Mouse (Mus musculus): Measurements from ENCODE around the gene Zbtb8b. TPM values are rescaled to one million over a fixed set of nuclear protein-coding genes. Genes with fewer than 3 reads are reported as not detected.

The Zbtb8b gene
- polyA plus RNA-seq, 1 experiment from 2014 or later: 3.7 TPM

GRCm38 (mm10) chr4:129455265-129455664 is 14.6 kb upstream of the Zbtb8b start:
- ATAC-seq (replicated peaks; ENCODE audit: low FRiP score, low read depth) (peak; percentile 71; the same call in 1 of the 2 replicates), DNase-seq (ENCODE audit: low spot score) (peak; percentile 95)
- no peak overlapping the region for H3K27ac ChIP-seq
- 2% methylated on average over 5 of the region's 5 CpGs for WGBS
- H3K4me2 ChIP-seq (ENCODE audit: low read length): no peak overlapping the region
- no peaks in the 10 kb centered on the region for H3K9me3 ChIP-seq (replicated peaks; ENCODE audit: low read length)
- H3K9ac ChIP-seq (ENCODE audit: low read depth, low read length): no peak overlapping the region
- H3K4me3 ChIP-seq (replicated peaks; ENCODE audit: low read depth, low read length): no peak overlapping the region
- H3K27me3 ChIP-seq (ENCODE audit: insufficient read depth, low read length): no peaks in the 10 kb centered on the region
- H3K36me3 ChIP-seq (ENCODE audit: insufficient read depth, low read length): no peaks in the 10 kb centered on the region
- H3K4me1 ChIP-seq (replicated peaks; ENCODE audit: insufficient read depth, low read length): no peaks in the 10 kb centered on the region
- peak; percentile 97 for TF ChIP-seq CTCF (IDR thresholded peaks at IDR 0.05; ENCODE audit: low read depth)

- Histone ChIP-seq H3K27ac (no peak overlapping the region), H3K4me1 (replicated peaks; ENCODE audit: insufficient read depth, low read length) (no peaks in the 10 kb centered on the region), H3K36me3 (ENCODE audit: insufficient read depth, low read length) (no peaks in the 10 kb centered on the region), H3K9ac (ENCODE audit: low read depth, low read length) (no peak overlapping the region), H3K4me2 (ENCODE audit: low read length) (no peak overlapping the region), H3K27me3 (ENCODE audit: insufficient read depth, low read length) (no peaks in the 10 kb centered on the region), H3K4me3 (replicated peaks; ENCODE audit: low read depth, low read length) (no peak overlapping the region), H3K9me3 (replicated peaks; ENCODE audit: low read length) (no peaks in the 10 kb centered on the region)
- WGBS: 77% methylated on average over 15 of the region's 15 CpGs
- no peak for TF ChIP-seq CTCF (IDR thresholded peaks at IDR 0.05; ENCODE audit: low read depth)
- ATAC-seq (replicated peaks; ENCODE audit: low FRiP score, low read depth) (no peak), DNase-seq (ENCODE audit: low spot score) (no peak)
Observed at GRCm38 (mm10) chr4:129451471-129452169, 11.0 kb upstream of the Zbtb8b start.

GRCm38 (mm10) chr4:129450851-129451250 is 10.2 kb upstream of the Zbtb8b start:
- TF ChIP-seq CTCF (IDR thresholded peaks at IDR 0.05; ENCODE audit: low read depth): peak; percentile 38
- no peak overlapping the region for H3K9ac ChIP-seq (ENCODE audit: low read depth, low read length)
- no peaks in the 10 kb centered on the region for H3K27me3 ChIP-seq (ENCODE audit: insufficient read depth, low read length)
- H3K27ac ChIP-seq: no peak overlapping the region
- H3K9me3 ChIP-seq (replicated peaks; ENCODE audit: low read length): no peaks in the 10 kb centered on the region
- H3K4me3 ChIP-seq (replicated peaks; ENCODE audit: low read depth, low read length): no peak overlapping the region
- H3K4me1 ChIP-seq (replicated peaks; ENCODE audit: insufficient read depth, low read length): no peaks in the 10 kb centered on the region
- H3K4me2 ChIP-seq (ENCODE audit: low read length): no peak overlapping the region
- 58% methylated on average over 2 of the region's 2 CpGs for WGBS
- DNase-seq (ENCODE audit: low spot score) (no peak), ATAC-seq (replicated peaks; ENCODE audit: low FRiP score, low read depth) (no peak)
- no peaks in the 10 kb centered on the region for H3K36me3 ChIP-seq (ENCODE audit: insufficient read depth, low read length)

GRCm38 (mm10) chr4:129448713-129449112 is 8.1 kb upstream of the Zbtb8b start:
- Histone ChIP-seq H3K27me3 (ENCODE audit: insufficient read depth, low read length) (no peaks in the 10 kb centered on the region), H3K27ac (no peak overlapping the region), H3K36me3 (ENCODE audit: insufficient read depth, low read length) (no peaks in the 10 kb centered on the region), H3K9me3 (replicated peaks; ENCODE audit: low read length) (no peaks in the 10 kb centered on the region), H3K4me1 (replicated peaks; ENCODE audit: insufficient read depth, low read length) (no peaks in the 10 kb centered on the region), H3K4me2 (ENCODE audit: low read length) (no peak overlapping the region), H3K9ac (ENCODE audit: low read depth, low read length) (no peak overlapping the region), H3K4me3 (replicated peaks; ENCODE audit: low read depth, low read length) (no peak overlapping the region)
- WGBS: 91% methylated on average over 6 of the region's 6 CpGs
- TF ChIP-seq CTCF (IDR thresholded peaks at IDR 0.05; ENCODE audit: low read depth): no peak
- no peak for DNase-seq (ENCODE audit: low spot score)
- no peak for ATAC-seq (replicated peaks; ENCODE audit: low FRiP score, low read depth)

GRCm38 (mm10) chr4:129447778-129448563 is 7.3 kb upstream of the Zbtb8b start:
- no peaks in the 10 kb centered on the region for H3K27me3 ChIP-seq (ENCODE audit: insufficient read depth, low read length)
- DNase-seq (ENCODE audit: low spot score): no peak
- no peaks in the 10 kb centered on the region for H3K9me3 ChIP-seq (replicated peaks; ENCODE audit: low read length)
- H3K27ac ChIP-seq: no peak overlapping the region
- no peak overlapping the region for H3K9ac ChIP-seq (ENCODE audit: low read depth, low read length)
- no peak for TF ChIP-seq CTCF (IDR thresholded peaks at IDR 0.05; ENCODE audit: low read depth)
- no peaks in the 10 kb centered on the region for H3K36me3 ChIP-seq (ENCODE audit: insufficient read depth, low read length)
- H3K4me3 ChIP-seq (replicated peaks; ENCODE audit: low read depth, low read length): no peak overlapping the region
- H3K4me2 ChIP-seq (ENCODE audit: low read length): no peak overlapping the region
- no peak for ATAC-seq (replicated peaks; ENCODE audit: low FRiP score, low read depth)
- 79% methylated on average over 11 of the region's 11 CpGs for WGBS
- no peaks in the 10 kb centered on the region for H3K4me1 ChIP-seq (replicated peaks; ENCODE audit: insufficient read depth, low read length)

GRCm38 (mm10) chr4:129447360-129447759 is 6.7 kb upstream of the Zbtb8b start:
- H3K4me2 ChIP-seq (ENCODE audit: low read length): no peak overlapping the region
- no peaks in the 10 kb centered on the region for H3K9me3 ChIP-seq (replicated peaks; ENCODE audit: low read length)
- H3K9ac ChIP-seq (ENCODE audit: low read depth, low read length): no peak overlapping the region
- TF ChIP-seq CTCF (IDR thresholded peaks at IDR 0.05; ENCODE audit: low read depth): no peak
- no peaks in the 10 kb centered on the region for H3K27me3 ChIP-seq (ENCODE audit: insufficient read depth, low read length)
- 71% methylated on average over 8 of the region's 8 CpGs for WGBS
- ATAC-seq (replicated peaks; ENCODE audit: low FRiP score, low read depth) (no peak), DNase-seq (ENCODE audit: low spot score) (no peak)
- H3K4me3 ChIP-seq (replicated peaks; ENCODE audit: low read depth, low read length): no peak overlapping the region
- no peaks in the 10 kb centered on the region for H3K36me3 ChIP-seq (ENCODE audit: insufficient read depth, low read length)
- no peak overlapping the region for H3K27ac ChIP-seq
- H3K4me1 ChIP-seq (replicated peaks; ENCODE audit: insufficient read depth, low read length): no peaks in the 10 kb centered on the region
